Mouse (Mus musculus): ENCODE results near the gene Sema3d.

Gene Sema3d

GRCm38 (mm10) chr5:12499037-12499436 is 115.9 kb downstream of the Sema3d start:
- no peak for DNase-seq (ENCODE audit: extremely low spot score)

- DNase-seq (ENCODE audit: extremely low spot score) = no peak
Observed at GRCm38 (mm10) chr5:12499791-12500504, 116.8 kb downstream of the Sema3d start.

GRCm38 (mm10) chr5:12512471-12512870 is 129.3 kb downstream of the Sema3d start:
- no peak for DNase-seq (ENCODE audit: extremely low spot score)

DNA sequence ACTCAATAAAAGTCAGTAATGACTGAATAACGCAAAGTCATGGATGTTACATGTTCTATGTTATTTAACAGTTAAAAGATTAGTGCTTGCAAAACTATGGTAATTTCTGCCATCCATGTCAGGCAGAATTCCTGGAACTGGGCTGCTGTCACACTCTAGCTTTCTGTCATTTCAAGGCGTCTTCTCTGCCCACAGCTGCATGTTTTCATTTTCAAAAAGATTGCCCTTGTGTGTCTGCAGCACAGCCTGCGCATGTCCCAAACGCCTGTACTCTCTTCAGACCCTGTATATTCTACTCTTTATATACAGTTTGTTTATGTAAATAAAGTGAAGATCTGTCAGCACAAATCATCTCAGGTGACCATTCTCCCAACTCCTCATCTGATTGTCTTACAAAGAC is 132.1 kb downstream of the Sema3d start:
- no peak for DNase-seq (ENCODE audit: extremely low spot score)

GRCm38 (mm10) chr5:12525235-12525767 is 142.1 kb downstream of the Sema3d start:
- DNase-seq (ENCODE audit: extremely low spot score) = peak; percentile 18

DNA sequence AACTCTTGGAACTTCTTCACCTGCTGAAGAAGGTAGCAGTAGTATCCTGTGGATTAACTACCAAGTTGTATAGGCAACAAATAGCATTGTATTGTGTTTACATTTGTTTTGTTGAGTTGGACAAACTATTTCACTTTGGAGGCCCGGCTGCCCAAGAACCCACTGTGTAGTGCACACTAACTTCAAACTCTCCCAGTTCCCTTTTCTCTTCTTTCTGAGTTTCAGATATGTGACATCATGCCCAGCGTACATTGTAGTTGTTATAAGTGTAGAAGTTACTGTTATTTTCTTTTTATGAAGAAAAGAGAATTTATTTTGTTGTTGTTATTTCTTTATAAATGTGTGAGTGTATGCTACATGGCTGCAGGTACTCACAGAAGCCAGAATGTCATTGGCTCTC is 145.4 kb downstream of the Sema3d start:
- DNase-seq (ENCODE audit: extremely low spot score) = no peak

DNA sequence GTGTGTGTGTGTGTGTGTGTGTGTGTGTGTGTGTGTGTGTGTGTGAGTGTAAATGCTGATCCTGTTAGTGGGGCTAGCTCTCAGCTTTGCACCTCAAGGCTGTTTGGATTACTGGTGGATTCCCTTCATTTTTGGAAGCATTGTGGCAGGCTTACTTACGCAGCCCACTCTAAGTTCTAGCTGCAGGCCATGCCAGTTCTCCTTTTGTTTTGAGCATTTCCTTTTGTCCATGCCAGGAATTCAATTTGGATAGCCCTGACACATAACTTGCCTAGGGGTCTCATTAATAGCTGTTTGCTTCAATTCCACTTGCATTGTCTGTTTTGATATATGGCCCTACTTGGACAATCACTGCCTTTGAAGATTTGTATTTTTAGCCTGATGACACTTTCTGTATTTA is 146.6 kb downstream of the Sema3d start:
- peak; percentile 24 for DNase-seq (ENCODE audit: extremely low spot score)

DNA sequence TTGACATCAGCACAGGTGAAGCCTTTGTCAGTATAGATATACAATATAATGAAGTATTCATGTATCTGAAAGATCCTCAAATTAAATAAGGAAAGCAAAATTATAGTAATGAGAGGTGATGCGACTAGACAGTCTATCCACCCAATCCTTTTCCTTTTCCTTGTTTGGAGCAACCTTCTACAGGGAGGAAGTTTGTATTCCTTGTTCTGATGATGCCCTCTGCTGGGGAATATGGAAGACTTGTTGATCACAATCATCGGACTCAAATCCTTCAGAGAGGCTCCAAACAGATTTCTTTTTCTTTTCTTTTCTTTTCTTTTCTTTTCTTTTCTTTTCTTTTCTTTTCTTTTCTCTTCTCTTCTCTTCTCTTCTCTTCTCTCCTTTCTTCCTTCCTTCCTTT is 158.1 kb downstream of the Sema3d start:
- no peak for DNase-seq (ENCODE audit: extremely low spot score)

GRCm38 (mm10) chr5:12549046-12549669 is 166.0 kb downstream of the Sema3d start:
- DNase-seq (ENCODE audit: extremely low spot score) = no peak

DNA sequence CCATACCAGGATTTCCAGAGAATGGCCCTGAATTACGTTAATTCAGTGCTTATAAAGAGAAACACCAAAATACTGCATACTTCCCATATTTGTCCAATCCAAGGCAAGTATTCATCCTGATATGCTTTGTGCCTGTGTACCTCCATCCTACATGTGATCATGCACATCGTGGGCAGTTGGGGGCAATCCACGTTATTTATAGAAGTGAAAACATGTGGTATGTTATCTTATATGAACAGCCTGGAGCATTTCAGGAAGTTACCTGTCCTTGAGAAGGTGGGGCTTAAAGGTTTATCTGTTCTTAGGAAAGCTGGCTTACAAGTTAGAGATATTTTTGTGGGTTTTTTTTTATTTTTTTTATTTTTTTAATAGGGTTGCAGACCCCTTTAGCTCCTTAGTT is 172.2 kb downstream of the Sema3d start:
- no peak for DNase-seq (ENCODE audit: extremely low spot score)

DNA sequence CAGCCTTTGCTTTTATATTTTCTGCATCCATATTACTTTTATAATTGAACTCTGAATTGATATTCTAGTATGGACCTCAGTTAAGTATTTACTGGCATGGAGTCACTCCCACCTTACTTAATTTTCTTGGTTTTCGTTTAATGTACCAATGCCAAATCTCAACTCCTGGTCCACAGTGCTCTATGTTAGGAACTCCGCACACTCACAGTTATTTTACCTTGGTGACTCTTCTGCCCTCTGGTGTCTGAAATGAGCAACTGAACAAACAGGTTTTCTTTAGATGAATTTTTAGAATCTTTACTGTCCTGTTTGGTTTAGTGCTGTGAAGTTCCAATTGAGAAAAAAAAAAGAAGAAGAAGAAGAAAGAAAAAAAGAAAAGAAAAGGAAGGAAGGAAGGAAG is 174.7 kb downstream of the Sema3d start:
- DNase-seq (ENCODE audit: extremely low spot score) = no peak

DNA sequence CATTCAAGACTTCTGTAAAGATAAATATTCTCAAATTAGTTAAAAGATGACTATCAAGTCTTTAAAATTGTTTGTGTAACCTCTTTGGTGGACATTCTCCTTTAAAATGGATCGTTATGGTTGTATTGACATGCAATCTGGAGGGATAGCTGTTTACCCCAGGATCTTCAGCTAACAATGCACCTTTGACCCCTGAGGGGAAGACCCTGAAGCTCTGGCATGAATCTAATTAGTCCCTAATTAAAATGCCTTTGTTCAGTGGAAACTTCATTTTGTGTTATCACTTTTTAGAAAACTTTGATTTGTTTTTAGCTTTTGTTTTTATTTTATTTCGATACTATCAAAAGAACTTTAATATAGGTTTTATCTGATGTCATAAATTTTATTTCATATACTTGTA is 178.6 kb downstream of the Sema3d start:
- DNase-seq (ENCODE audit: extremely low spot score) = no peak

DNA sequence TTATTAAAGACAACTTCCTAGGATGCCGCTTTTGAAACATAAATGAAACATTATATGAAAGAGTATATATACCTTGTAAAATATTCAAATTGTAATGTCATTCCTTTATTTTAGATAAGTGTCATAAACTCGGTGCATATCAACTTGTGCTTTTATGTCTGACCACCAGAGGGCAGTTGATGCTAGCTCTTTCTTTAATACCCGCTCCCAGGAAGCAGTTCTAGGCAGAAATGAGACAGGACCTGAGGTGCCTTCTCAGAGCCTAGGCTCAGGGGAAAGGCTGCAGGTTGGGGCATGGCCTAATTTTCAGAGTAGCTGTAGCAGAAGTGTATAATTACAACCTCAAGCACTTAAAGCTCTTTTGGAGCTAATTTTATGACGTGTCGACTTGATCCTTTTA is 179.0 kb downstream of the Sema3d start:
- DNase-seq (ENCODE audit: extremely low spot score) = peak; percentile 58

DNA sequence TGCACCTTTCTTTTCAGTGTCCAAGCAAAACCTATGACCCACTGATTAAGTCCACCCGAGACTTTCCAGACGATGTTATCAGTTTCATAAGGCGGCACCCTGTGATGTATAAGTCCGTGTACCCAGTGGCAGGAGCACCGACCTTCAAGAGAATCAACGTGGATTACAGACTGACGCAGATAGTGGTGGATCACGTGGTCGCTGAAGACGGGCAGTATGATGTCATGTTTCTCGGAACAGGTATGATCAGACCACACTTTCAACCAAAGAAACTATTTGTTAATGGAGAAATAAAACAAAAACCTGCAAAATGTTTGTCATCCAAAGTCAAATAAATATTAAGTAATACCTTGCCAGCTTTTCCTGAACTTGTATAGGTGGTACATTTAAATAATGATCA is 179.9 kb downstream of the Sema3d start:
- no peak for DNase-seq (ENCODE audit: extremely low spot score)

DNA sequence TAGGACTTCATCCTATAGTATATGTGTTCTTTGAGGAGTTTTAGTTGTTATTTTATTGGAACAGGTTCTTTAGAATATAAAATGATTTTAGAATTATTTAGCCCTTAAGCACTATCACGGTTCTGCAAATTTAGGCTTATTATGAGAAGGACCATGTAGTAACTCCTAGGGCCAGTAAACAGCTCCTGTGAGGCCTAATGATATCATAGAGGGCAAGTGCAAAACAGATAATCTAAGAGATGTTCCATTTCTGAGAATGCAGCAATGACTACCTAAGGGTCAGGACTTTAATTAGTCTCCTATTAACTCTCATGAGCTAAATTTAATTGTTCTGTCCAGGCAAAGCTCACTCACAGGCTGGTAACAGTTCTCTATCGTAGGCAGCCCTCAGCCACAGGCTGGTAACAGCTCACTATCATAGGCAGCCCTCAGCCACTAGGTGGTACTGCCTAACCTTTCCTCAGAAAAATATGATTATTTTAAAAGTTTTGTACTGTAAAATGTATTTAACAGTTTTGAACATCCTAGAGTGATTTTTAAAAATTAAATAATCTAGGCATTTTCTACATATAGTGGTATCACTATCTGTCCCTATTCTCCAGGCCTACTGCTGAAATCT is 181.5 kb downstream of the Sema3d start:
- DNase-seq (ENCODE audit: extremely low spot score) = no peak

- DNase-seq (ENCODE audit: extremely low spot score) = no peak
Observed at GRCm38 (mm10) chr5:12566568-12566967, 183.4 kb downstream of the Sema3d start.

GRCm38 (mm10) chr5:12574551-12574950 is 191.4 kb downstream of the Sema3d start:
- no peak for DNase-seq (ENCODE audit: extremely low spot score)

- DNase-seq (ENCODE audit: extremely low spot score) = no peak
Observed at GRCm38 (mm10) chr5:12575262-12575661, 192.1 kb downstream of the Sema3d start.

DNA sequence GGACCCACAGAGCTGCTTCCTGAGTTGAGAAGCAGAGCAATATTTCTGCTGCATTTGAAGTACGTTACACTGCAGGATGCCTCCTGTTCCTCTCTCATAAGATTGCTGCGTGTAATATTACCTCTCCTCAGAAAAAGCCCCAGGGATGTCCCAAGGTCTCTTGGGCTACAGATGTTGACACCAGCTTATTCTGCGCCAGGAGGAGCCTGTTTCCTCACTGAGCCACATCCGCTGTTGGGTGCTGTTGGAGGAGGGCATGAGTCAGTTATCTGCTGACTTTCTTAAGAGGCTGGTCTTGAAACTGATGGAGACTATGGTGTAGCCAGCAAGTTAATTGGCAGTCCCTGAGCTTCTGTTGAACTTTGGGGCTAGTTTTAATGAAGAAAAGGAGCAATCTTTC is 196.6 kb downstream of the Sema3d start:
- no peak for DNase-seq (ENCODE audit: extremely low spot score)

DNA sequence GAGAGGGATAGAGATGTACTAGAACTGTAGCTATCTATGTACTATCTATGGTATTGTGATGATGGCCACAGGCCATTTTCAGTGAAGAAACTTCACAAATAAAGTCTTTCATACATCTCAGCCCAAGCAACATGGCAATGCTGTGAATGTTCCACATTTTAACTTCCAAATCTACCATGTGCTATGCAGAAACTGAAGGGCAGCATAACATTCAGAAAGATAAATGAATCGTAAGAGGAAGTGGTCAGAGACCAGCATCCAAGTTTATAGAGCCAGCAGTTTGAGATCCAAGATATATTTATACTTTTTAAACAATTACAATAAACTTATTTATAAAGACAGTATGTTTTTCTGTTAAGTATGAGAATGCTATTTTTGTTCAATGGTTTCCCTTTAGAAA is 199.4 kb downstream of the Sema3d start:
- no peak for DNase-seq (ENCODE audit: extremely low spot score)

GRCm38 (mm10) chr5:12583293-12583834 is 200.2 kb downstream of the Sema3d start:
- DNase-seq (ENCODE audit: extremely low spot score) = no peak

GRCm38 (mm10) chr5:12584886-12585285 is 201.7 kb downstream of the Sema3d start:
- no peak for DNase-seq (ENCODE audit: extremely low spot score)
